Mouse (Mus musculus): ENCODE data around the gene 4931428L18Rik. TPM values are rescaled to one million over a fixed set of nuclear protein-coding genes. Genes with fewer than 3 reads are reported as not detected.
"Not testable (repeated sequence)": the region's sequence is repeated elsewhere in the genome, so short reads cannot be mapped to it uniquely, and the experiment has no call there.

Gene 4931428L18Rik
- total RNA-seq, 2 experiments from 2014 or later, result not detected

DNA sequence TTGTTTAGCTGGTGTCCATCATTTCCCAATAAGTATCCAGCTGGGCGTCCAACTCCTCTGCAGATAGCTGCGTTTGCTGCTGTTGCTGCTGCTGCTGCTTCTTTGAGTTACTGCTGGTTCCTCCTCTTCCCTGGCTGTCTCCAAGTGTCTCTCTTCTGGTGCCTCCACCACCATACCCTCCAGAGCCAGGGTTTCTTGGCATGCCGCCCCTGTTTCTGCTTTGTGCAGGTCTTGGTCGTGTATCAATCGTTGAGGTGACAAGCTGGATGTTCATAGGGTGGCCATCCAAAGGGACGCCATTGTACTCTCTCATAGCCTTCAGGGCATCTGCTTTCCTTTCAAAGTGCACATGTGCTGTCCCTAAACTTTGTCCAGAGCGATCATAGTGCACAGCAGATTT is 245.2 kb downstream of the 4931428L18Rik start:
- intact Hi-C loops (cut with DNase I); DNase-seq (ENCODE audit: low spot score in 2 of 2): not testable (repeated sequence)

DNA sequence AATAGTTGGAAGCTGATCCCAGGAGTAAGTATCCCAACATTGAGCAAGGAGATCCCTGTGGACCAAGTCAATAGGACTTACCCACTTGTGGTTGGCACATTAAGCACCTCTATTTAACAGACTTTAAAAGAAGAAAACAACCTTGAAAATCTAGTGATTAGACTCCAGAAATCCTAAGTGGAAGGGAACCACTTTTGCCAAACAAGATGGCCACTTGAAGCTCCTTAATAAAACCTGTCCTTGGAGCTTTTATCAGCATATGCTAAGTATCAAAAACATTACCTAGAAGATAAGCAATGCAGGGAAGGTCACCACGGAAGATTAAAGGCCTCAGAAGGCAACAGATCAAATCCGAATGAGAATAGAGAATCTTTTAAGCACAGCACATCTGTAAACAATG is 270.7 kb downstream of the 4931428L18Rik start:
- intact Hi-C loops (cut with DNase I), result loop anchor here (5.0 kb wide), 1 partner anchor 201 kb away; no protein-coding TSS in a partner anchor
- DNase-seq (ENCODE audit: low spot score in 2 of 2), result no peak

DNA sequence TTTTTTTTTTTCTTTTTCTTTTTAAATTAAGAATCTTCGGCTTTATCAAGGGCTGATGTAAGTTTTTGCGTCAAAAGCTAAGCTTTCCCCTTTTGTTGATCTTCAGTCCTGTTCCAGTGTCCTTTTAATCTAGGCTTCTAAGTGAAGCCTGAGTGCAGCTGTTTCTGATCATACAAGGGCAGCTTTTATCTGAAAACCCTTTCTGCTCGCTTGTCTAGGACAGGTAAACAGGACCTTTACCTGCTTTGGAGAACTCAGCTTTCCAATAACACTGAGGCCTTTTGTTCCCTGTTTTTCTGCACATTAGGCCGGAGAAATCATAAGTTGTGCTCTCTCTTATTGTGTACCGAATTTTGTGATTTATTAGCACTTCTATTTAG is 272.0 kb downstream of the 4931428L18Rik start:
- intact Hi-C loops (cut with DNase I), result loop anchor here (5.0 kb wide), 1 partner anchor 202 kb away; no protein-coding TSS in a partner anchor
- no peak for DNase-seq (ENCODE audit: low spot score in 2 of 2)

- peak; percentile 98 for DNase-seq (ENCODE audit: low spot score in 2 of 2)
These were observed 272.6 kb downstream of the 4931428L18Rik start for GRCm38 (mm10) chr1:30949710-30950455.

DNA sequence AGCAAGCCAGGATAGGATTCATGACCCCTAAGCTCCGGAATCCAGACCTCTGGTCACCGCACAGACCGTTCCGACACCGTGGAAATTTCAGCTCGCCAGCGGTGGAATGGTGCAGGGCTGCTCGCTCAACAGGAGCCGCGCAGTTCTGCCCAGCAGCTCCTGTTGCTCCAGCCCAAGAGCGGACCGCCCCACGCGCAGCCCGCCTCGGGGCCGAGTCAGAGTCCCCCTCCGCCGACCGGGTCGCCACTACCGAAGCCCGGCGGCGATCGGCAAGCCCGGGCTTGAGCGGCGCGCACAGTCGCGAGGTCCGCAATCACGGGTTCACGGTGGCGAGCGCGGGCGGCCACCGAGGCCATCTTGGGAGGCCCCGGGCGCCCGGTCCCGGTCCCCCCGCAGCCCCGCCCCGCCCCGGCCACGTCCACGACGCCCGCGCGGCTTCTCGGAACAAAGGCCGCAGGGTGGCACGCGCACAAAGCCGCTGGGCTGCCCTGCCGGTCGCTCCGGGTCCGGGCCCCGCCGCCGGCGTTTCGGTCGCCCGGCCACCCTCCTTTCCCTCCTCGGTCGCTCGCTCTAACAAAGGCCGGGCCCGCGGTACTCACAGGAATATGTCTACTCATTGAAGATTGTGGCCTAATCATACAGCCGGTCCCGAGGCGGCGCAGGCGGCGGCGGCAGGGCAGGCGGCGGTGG is 273.4 kb downstream of the 4931428L18Rik start:
- DNase-seq (ENCODE audit: low spot score in 2 of 2), result peak; percentile 42 to 46
- intact Hi-C loops (cut with DNase I), result loop anchor here (5.0 kb wide), 1 partner anchor 77 kb away; the partner anchor contains the start of gene Phf3

More at GRCm38 (mm10) chr1:30949710-30950455, 272.6 kb downstream of the 4931428L18Rik start:
- intact Hi-C loops (cut with DNase I), result loop anchor here (5.0 kb wide), 2 partner anchors 78 to 202 kb away; partner anchors contain the start of gene Phf3

GRCm38 (mm10) chr1:30948361-30948949 is 274.0 kb downstream of the 4931428L18Rik start:
- intact Hi-C loops (cut with DNase I), result loop anchor here (5.0 kb wide), 1 partner anchor 76 kb away; the partner anchor contains the start of gene Phf3
- peak; percentile 30 to 50 for DNase-seq (ENCODE audit: low spot score in 2 of 2)

Other genes starting within 250 kb of the 4931428L18Rik start
- gene AC153137.1, start 244.7 kb downstream of the 4931428L18Rik start, total RNA-seq (2021), result not detected
- not detected for gene Lgsn, start 46.3 kb downstream of the 4931428L18Rik start, total RNA-seq (2021)
- gene Pih1d3, start 154 bp upstream of the 4931428L18Rik start, total RNA-seq (2021), result not detected